Mouse (Mus musculus) skeletal muscle tissue, adult 2 months (tissue): Measurements from ENCODE around the gene Wdr38.
"Not testable (repeated sequence)": the region's sequence is repeated elsewhere in the genome, so short reads cannot be mapped to it uniquely, and the experiment has no call there.

Source experiments
- DNase-seq: peaks from one replicate; pipeline ENCODE4 v3.0.0-alpha.2; 2012; ENCODE audit warnings: low read depth, low spot score

Wdr38 gene

DNA sequence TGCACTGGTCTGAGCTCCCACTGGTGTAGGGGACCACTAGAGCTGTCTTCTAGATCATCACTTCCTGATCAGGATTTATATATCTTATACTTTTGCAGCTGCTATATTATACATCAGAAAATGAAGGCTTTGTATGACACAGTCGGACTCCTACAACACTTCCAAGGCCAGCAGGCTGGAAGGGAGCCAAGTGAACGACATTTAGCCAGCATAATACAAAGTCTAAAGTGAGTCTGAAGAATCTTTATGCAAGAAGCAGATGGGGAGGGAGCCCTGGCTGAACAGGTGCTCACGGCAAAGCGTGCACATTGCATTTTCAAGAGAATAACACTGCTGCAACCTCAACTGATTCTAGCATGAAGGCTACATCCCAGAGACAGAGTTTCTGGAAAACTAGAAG is 4.8 kb upstream of the Wdr38 start:
- DNase-seq: no peak

DNA sequence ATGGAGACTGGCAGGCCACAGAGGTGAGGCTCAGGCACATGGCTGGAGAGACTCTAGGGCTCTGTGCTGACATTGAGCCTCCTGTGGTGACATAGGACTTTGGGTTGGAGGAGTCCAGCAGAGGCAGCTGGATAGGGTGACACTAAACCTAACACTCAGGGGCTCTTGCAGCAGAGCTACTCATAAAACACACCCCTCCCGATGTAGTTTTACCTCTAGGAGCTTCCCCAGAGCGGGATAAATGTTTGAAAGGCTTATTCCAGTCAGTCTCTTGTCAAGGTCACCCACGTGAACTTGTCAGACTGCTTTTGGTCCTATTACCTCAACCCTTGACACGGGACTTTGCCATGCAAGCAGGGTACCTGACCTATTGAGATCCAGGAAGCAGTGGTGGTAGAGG is 2.1 kb downstream of the Wdr38 start:
- DNase-seq: no peak

GRCm38 (mm10) chr2:38999910-39000586 is 2.8 kb downstream of the Wdr38 start:
- DNase-seq: no peak

DNA sequence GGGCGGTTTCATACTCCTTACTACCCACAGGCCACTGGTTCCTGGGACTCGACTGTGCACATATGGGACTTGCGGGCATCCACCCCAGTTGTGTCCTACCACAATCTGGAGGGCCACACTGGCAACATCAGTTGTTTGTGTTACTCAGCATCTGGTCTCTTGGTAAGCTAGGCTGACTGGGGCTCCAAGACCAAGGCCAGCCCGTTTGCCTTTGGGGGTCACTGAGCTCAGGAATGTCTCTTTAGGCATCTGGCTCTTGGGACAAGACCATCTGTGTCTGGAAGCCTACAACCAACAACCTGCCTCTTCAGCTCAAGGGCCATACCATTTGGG is 3.3 kb downstream of the Wdr38 start:
- DNase-seq: no peak

DNA sequence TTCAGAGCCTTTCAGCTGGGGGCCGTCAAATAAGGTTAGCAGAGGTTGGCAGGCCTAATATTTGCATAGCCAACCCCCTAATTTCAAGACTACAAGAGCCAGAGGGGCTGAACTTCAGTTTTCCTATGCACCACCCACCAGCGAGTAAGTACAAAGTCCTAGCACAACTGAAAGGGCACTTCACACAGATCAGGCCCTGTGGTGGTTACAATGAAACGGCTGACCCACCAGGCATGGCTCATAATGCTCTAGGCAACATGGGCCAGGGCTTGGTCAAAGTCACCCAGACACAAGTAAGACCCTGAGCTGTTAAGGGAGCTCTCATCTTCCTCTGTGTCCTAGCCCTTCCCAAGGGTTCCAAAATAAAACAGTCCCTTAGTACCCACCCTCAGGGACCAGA is 4.6 kb downstream of the Wdr38 start:
- no peak for DNase-seq

- no peak for DNase-seq
These were observed 5.8 kb downstream of the Wdr38 start for GRCm38 (mm10) chr2:39003106-39003505.

GRCm38 (mm10) chr2:39003512-39003911 is 6.2 kb downstream of the Wdr38 start:
- DNase-seq: no peak

GRCm38 (mm10) chr2:39004372-39004771 is 7.1 kb downstream of the Wdr38 start:
- DNase-seq: no peak

DNA sequence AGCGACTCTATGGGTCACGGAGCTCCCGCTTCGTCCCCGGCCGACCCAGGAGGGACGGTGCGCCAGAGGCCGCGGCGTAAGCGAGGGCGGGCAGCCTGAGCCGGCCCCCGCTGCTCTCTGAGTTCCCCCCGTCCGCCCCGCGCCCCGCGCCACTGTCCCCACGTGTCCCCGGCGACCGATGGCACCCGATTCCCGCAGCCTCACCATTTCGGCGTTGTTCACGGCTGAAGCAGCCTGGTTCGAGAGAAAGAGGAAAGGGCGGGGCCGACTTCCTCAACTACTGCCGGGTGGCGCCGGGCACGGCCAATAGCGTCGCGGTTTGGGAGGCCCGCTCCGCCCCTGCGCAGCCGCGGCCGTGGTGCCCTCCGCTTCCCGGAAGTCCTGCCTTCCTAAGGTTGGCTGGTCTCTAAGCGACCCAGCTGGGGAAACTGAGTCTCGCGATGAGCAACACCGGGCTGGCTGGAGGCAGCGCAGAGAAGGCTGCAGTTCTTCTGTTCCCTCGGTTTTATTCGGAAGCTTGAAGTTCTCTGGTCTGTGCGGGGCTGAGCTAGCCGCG is 7.7 kb downstream of the Wdr38 start, which contains the start of gene Arpc5l:
TSS of gene Arpc5l (plus strand) at position 469 of the 556 bp plus-strand sequence.
- DNase-seq: peak; percentile 83

DNA sequence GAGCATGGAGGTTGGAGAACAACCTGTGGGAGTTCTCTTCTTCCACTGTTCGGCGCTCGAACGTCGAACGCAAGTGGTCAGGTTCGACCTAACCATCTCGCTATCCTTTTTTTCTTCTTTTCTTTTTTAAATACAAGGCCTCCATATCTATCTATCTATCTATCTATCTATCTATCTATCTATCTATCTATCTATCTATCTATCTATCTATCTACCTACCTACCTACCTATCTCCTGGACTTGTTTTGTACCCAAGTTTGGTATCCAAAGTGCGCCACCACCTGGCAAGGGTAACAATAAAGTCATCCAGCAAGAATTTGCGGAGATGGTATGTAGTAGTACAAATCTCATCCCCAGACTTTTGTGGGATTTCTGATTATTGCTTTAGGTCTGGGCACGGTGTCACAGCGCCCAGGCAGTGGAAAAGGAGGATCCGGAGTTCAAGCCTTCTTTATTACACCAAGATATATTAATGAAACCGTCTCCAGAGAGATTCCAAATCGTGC is 8.4 kb downstream of the Wdr38 start, which contains the start of gene Rpl35:
TSS of gene Rpl35 (minus strand) at position 51 of the 506 bp plus-strand sequence.
- DNase-seq: no peak

- no peak for DNase-seq
These were observed 9.0 kb downstream of the Wdr38 start for GRCm38 (mm10) chr2:39006149-39006730.

DNA sequence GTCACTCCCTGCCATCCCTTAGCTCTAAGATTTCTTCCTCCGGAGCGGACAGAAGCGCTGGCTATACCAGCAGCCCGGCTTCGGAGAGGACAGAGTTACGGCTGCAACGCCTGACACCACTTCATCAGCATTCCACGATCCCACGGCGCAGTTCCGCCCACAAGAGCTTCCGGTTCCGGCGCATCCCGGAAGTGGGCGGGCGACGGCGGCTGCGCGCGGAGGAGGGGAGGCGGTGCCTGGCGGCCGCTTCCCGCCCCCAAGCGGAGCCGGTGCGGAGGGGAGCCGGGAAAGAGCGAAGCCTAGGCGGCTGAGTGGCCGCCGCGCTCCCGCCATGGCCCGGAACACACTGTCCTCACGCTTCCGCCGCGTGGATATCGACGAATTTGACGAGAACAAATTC is 10.6 kb downstream of the Wdr38 start:
- peak; percentile 89 for DNase-seq

GRCm38 (mm10) chr2:39008350-39008851 is 11.1 kb downstream of the Wdr38 start:
- no peak for DNase-seq

DNA sequence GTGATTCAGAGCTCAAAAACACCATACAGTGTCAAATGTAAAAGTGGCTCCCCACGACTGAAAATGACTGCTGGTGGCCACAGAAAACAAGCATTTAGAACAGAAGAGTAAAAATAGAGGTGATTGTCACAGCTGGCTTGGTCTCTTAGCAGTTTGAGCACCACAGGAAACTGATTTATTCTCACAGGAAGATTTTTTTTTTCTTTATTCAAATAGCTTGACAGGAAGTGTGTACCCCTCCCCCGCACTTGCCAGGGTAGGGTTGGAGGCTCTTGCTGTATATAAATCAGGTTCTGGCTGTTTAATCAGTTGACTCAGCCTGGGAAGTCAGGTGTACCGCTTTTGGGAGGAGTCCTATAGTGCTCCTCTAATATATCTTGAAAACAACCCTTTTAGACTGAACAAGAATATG is 11.7 kb downstream of the Wdr38 start:
- no peak for DNase-seq

DNA sequence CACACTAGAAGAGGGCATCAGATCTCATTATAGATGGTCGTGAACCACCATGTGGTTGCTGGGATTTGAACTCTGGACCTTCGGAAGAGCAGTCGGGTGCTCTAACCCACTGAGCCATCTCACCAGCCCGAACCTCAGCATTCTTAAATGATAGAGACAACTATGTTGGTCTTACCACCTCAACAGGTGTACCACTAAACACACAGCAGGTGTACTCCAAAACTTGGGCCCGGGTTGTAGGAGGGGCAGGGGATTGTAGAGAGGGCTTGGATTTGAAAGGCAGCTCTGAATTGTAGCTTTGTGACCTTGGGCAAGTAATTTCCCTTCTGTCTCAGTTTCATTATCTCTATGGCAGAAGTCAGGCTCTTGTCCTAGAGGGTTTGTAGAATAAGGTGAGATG is 12.9 kb downstream of the Wdr38 start:
- not testable (repeated sequence) for DNase-seq

DNA sequence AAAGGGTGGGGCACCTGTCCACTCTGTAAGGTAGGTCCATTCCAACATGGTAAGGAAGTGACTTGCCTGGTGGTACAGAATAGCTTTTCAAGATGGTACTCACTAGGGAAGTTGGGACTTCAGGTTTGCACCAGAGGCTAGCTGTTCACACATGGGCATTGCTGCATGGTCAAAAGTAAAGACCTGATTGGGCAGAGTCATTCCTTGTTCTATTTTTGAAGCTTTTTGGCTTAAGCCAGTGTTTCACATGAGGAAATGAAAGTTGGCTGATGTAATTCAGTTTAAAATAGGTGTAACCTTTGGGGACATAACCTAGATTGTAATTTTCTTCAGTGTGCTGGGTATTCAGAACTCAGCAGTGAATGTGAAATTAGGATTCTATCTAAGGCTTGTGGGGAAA is 14.0 kb downstream of the Wdr38 start:
- DNase-seq: peak; percentile 78

DNA sequence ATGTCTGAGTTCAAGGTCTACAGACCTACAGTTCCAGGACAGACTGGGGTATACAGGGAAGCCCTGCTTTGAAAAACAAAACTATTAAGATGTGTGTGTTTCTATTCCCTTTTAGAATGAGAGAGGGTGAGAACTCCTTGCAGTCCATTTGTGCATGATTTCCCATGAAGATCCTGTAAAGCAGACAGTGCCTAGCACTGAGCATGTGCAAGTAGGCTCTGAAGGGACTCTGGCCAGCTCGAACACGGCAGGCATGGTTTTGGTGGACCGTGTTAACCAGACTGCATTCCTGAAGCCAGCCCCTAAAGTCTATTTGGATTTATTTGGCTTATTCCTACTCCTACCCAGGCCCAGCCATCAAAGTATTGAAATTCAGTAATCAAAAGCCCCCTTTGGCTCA is 14.7 kb downstream of the Wdr38 start:
- no peak for DNase-seq

- no peak for DNase-seq
These were observed 15.5 kb downstream of the Wdr38 start for GRCm38 (mm10) chr2:39012768-39013279.

GRCm38 (mm10) chr2:39016581-39016980 is 19.3 kb downstream of the Wdr38 start:
- DNase-seq: no peak

- no peak for DNase-seq
These were observed 22.7 kb downstream of the Wdr38 start for GRCm38 (mm10) chr2:39020004-39020403.

GRCm38 (mm10) chr2:39031611-39032010 is 34.3 kb downstream of the Wdr38 start:
- no peak for DNase-seq

GRCm38 (mm10) chr2:39040215-39040614 is 42.9 kb downstream of the Wdr38 start:
- no peak for DNase-seq

- DNase-seq: no peak
These were observed 51.2 kb downstream of the Wdr38 start for GRCm38 (mm10) chr2:39048515-39048914.
